Mouse (Mus musculus): ENCODE results near the gene Pramef20.
"Not testable (repeated sequence)": the region's sequence is repeated elsewhere in the genome, so short reads cannot be mapped to it uniquely, and the experiment has no call there.

The Pramef20 gene

GRCm38 (mm10) chr4:144377911-144378310 lies at the start of gene Pramef20:
Pramef20 (minus strand) TSS chr4:144377933.
- DNase-seq (ENCODE audit: low read depth, low spot score), result no peak

GRCm38 (mm10) chr4:144424590-144424989 lies 46.9 kb upstream of the Pramef20 start:
- DNase-seq (ENCODE audit: low read depth, low spot score), result no peak

- DNase-seq (ENCODE audit: low read depth, low spot score), result no peak
These were observed 42.9 kb upstream of the Pramef20 start for GRCm38 (mm10) chr4:144420644-144421043.

GRCm38 (mm10) chr4:144408290-144408689 lies 30.6 kb upstream of the Pramef20 start, which contains the start of gene Pramef12:
Pramef12 (minus strand) TSS chr4:144408464.
- no peak for DNase-seq (ENCODE audit: low read depth, low spot score)

GRCm38 (mm10) chr4:144406261-144406660 lies 28.5 kb upstream of the Pramef20 start:
- DNase-seq (ENCODE audit: low read depth, low spot score), result no peak

- no peak for DNase-seq (ENCODE audit: low read depth, low spot score)
These were observed 26.8 kb upstream of the Pramef20 start for GRCm38 (mm10) chr4:144404456-144405086.

- no peak for DNase-seq (ENCODE audit: low read depth, low spot score)
These were observed 25.0 kb upstream of the Pramef20 start for GRCm38 (mm10) chr4:144402712-144403111.

GRCm38 (mm10) chr4:144396316-144396715 lies 18.6 kb upstream of the Pramef20 start:
- no peak for DNase-seq (ENCODE audit: low read depth, low spot score)

GRCm38 (mm10) chr4:144357642-144358041 lies 20.1 kb downstream of the Pramef20 start, which contains the start of gene Gm13119:
Gm13119 (plus strand) TSS chr4:144357942.
- not testable (repeated sequence) for DNase-seq (ENCODE audit: low read depth, low spot score)

GRCm38 (mm10) chr4:144335856-144336255 lies 41.9 kb downstream of the Pramef20 start:
- DNase-seq (ENCODE audit: low read depth, low spot score), result not testable (repeated sequence)

- not testable (repeated sequence) for DNase-seq (ENCODE audit: low read depth, low spot score)
These were observed 47.8 kb downstream of the Pramef20 start, which contains the start of gene Gm13128 for GRCm38 (mm10) chr4:144329949-144330348. Gm13128 (plus strand) TSS chr4:144330249.
